Mouse (Mus musculus): Measurements from ENCODE around the gene Gadd45g.
A peak's percentile ranks its signal among the peaks of the same experiment; 100 is the strongest.

Gadd45g gene

DNA sequence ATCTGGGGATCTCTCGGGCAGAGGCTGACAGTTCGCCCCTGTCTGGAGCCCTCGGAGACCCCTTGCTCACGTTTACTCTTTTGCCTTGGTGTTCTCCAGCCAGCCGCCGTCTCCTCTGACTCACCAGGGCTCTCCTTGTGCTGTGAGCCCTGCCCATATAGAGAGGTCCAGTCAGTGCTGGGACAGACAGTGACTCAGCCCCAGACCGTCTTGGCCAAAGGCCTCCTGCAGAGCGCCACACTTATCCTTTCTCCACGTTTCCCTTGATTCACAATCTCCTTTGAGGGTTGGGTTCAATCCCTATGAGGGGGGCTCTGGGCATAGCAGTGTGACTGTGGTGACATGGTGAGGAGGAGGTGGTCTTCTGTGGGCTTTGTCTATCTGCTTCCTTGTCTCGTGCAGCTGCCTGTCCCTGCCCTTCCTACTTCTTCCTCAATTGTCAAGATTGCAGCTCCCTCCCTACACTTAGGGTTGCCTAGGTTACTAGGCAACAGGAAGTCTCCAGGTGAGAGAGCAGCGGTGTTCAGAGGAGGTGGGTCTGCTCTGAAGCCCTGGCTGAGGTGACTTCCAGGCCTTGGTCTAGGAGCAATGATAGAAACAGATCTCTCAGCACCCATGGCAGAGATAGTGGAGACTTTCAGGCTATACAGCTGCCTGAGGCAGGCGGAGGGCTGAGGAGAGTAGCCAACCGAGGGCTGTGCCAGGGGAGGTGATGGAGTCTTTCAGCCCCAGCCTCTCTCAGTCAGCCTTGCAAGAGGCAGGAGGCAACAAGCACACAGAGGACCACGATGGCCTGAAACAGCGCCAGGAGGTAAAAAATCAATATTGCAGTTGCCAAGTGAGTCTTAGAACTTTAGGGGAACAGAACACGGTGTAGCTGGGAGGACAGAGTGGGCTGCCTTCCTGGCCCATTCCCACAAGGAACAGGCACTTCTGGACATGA is 7.1 kb downstream of the Gadd45g start:
- peak; percentile 82 for DNase-seq (ENCODE audit: low spot score)

- DNase-seq (ENCODE audit: low spot score), result no peak
Observed at GRCm38 (mm10) chr13:51855584-51855983, 9.1 kb downstream of the Gadd45g start.

DNA sequence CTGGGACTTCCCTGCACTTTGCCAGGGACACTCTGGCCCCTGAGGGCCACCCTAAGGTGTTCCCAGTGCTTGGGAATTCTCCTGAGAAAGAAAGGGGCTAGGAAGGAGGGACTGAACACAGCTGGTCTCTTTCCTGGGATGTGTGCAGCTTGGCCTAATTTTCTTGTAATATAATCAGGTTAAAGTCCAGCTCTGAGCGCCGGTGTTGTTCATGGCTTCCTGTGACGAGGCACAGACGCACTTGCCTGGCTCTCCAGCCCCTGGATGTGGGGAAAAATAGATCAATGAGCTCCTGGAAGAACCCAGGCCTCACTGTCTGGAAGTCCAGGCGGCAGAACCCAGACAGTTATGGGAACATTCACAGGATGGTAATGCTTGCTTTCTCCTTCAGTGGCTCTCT is 10.7 kb downstream of the Gadd45g start:
- no peak for DNase-seq (ENCODE audit: low spot score)

GRCm38 (mm10) chr13:51858475-51858874 is 12.0 kb downstream of the Gadd45g start:
- DNase-seq (ENCODE audit: low spot score), result no peak

GRCm38 (mm10) chr13:51859174-51859573 is 12.7 kb downstream of the Gadd45g start:
- no peak for DNase-seq (ENCODE audit: low spot score)

GRCm38 (mm10) chr13:51859798-51860197 is 13.3 kb downstream of the Gadd45g start:
- no peak for DNase-seq (ENCODE audit: low spot score)

- no peak for DNase-seq (ENCODE audit: low spot score)
Observed at GRCm38 (mm10) chr13:51862750-51863149, 16.3 kb downstream of the Gadd45g start.

DNA sequence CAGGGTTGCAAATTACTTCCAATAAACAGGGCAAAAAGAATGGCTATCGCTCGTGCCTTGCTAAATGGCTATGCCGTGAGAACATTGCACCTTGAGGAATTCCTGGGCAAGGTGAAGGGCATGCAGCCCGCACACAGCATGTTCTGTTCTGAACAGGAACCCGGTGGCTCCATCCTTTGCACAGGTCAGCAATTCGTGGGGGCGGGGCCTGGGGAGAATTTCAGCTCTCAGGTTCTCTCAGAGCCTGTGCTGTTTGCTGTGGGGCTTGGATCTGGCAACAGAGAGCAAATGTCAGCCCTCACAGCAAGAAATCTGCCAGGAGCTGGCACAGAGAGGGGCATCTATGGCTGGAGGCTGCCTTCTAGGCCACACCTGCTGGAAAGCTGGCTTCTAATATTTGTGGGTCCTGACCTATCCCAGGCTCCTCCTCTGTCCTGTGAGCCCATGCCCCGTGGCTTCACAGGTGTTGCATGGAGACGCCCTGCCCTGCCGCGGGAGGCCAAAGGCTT is 19.7 kb downstream of the Gadd45g start:
- DNase-seq (ENCODE audit: low spot score), result peak; percentile 42

- DNase-seq (ENCODE audit: low spot score), result peak; percentile 57
Observed at GRCm38 (mm10) chr13:51868491-51869128, 22.1 kb downstream of the Gadd45g start.

- no peak for DNase-seq (ENCODE audit: low spot score)
Observed at GRCm38 (mm10) chr13:51869129-51869491, 22.6 kb downstream of the Gadd45g start.

GRCm38 (mm10) chr13:51871148-51871547 is 24.7 kb downstream of the Gadd45g start:
- no peak for DNase-seq (ENCODE audit: low spot score)

DNA sequence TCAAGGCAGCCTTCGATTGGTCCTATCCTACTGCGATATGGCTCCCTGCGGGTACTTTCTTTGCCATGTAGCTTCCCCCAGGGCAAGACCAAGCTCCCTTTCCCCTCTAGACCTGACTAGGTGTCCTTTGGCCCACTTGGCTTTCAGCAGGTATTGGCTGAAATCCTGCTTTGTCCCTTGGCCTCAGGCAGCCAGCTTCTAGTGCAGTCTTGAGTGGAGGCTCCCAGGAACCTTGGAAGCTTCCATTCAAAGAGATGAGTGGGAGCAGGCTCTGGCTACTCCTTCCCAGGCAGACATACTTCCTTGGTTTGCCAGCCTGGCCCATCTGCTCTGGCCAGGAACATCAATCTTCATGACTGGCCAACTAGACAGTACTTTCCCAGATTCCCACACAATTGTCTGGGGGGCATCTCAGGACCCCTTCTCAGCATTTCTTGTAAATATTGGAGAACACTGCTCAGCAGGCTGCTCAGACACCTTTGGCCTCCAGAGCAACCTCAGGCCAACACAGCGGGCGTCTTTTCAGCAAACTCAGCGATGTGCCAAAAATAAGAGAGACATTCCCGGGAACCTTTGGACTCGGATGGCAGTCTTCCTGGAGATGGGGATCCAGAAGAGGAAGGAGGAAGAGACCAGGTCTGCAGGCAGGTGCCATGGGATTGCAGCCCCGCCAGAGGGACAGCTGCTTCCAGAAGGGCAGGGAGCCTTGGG is 25.9 kb downstream of the Gadd45g start:
- DNase-seq (ENCODE audit: low spot score), result no peak

DNA sequence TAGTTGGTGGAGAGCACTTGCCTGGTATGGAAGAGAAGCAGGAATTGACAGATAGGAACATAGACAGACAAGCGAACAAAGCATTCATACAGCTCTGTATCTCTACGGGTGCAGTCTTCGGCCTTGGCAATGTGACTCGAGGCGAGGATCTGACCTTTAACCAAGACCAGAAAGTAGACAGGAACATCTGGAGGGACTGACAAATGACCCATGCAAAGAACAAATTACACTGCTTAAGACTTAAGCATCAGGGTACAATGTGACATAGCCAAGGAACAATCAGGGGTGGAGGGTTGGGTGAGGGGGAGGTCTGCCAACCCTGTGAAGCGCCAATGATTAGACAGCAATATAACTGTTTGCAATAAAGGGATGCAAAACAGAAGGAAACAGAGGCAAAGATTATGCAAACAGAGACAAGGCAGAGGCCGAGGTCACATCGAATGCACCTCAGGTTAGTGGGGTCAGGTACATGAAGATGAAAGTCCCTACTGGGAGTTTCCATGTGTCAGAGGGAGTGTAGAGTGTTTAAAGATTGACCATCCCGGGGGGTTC is 26.6 kb downstream of the Gadd45g start:
- DNase-seq (ENCODE audit: low spot score), result no peak

DNA sequence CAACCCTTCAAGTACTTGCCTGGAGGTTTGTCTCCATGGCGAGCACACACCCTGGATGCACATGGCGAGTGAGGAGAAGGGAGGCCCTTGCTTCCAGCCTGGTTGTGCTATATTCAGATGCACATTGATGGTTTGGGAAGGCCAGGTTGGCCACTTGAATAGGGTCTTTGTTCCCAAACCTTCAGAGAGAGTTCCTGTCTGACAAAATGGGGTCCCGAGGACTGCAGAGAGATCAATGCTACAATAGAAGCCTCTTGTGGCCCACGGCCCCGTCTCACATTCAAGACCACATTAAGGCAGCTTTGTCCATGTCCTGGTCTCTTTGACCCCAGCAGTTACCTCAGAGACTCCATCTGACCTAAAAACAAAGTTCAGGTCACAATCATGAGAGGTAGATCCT is 27.3 kb downstream of the Gadd45g start:
- DNase-seq (ENCODE audit: low spot score), result no peak

- DNase-seq (ENCODE audit: low spot score), result no peak
Observed at GRCm38 (mm10) chr13:51876131-51876530, 29.7 kb downstream of the Gadd45g start.

- no peak for DNase-seq (ENCODE audit: low spot score)
Observed at GRCm38 (mm10) chr13:51878806-51879205, 32.3 kb downstream of the Gadd45g start.

GRCm38 (mm10) chr13:51879571-51879970 is 33.1 kb downstream of the Gadd45g start:
- no peak for DNase-seq (ENCODE audit: low spot score)

GRCm38 (mm10) chr13:51880019-51880418 is 33.5 kb downstream of the Gadd45g start:
- no peak for DNase-seq (ENCODE audit: low spot score)

DNA sequence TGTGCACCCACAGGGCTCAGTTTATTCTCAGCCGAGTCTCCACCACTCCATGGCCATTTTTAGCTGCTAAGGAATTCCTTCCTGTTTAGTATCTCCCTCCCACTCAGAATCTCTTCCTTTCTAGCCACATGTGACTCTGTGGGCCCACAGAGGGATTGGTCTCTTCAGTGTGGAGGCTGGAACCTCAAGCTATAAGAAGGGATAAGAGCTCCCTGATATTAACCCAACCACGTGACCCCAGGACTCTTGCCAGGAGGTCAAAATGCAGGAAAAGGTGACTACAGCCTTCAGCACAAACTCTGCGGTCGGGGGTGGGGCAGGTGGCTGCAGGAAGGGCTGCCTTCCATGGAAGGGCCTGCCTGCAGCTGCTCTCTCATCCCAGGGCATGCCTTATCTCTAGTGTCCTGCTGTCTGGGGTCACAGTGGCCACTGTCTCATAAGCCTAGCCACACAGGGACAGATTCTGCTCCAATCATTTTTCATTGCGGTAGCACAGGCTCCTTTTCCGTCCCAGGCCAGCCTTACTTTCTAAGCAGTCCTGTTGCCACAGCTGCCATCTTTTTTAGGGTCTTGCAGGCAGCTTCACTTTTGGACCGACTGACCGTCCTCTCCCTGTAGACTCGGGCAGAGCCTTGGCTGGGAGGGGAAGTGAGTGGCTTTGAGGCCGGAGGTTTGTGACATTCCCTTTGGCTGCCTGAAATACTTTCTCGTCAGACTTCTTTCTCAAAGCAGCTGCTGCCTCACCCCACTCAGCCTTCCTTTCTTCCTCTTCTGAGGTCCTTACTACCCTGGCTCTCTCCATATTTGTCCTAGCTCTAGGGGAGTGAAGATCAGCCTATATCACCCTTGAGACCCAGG is 35.0 kb downstream of the Gadd45g start:
- no peak for DNase-seq (ENCODE audit: low spot score)

- no peak for DNase-seq (ENCODE audit: low spot score)
Observed at GRCm38 (mm10) chr13:51882218-51882617, 35.7 kb downstream of the Gadd45g start.

GRCm38 (mm10) chr13:51884250-51884649 is 37.8 kb downstream of the Gadd45g start:
- no peak for DNase-seq (ENCODE audit: low spot score)
